Mouse (Mus musculus) right cerebral cortex, postnatal 10 days (tissue): ENCODE measurements at regions not wholly inside any gene's neighbourhood (a gene's known extent, or its start where the extent isn't known, plus 50 kb on each side); places are given as distances from the start of the nearest gene placed in this dataset.
A peak's percentile ranks its signal among the peaks of the same experiment; 100 is the strongest.

Experiments
- DNase-seq, 2 experiments: peaks; one replicate each; pipeline ENCODE4 v3.0.0; 2021; ENCODE audit warnings: low spot score in 2 of 2

- no peak for DNase-seq
These were observed 1351.9 kb upstream of the Zeb2 start for GRCm38 (mm10) chr2:46468936-46469629.

DNA sequence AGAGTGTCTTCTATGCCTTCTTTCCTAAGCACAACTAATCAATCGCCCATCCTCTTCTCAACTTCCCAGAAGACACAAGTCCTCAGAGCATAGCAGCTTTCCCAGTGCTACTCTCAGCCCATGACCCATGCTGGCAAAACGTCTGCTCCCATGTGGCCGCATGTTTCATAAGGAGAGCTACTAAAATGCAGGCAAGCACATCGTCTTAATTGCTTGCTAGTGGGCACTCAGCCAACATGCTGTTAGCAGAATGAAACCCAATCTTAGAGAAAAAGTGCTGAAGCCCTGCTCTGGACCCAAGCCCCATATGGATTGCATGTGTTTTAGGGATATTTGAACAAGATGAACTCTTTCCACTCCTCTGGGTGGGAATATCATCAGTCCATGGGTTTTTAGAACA is 1348.2 kb upstream of the Zeb2 start:
- DNase-seq: peak; percentile 27 to 33

DNA sequence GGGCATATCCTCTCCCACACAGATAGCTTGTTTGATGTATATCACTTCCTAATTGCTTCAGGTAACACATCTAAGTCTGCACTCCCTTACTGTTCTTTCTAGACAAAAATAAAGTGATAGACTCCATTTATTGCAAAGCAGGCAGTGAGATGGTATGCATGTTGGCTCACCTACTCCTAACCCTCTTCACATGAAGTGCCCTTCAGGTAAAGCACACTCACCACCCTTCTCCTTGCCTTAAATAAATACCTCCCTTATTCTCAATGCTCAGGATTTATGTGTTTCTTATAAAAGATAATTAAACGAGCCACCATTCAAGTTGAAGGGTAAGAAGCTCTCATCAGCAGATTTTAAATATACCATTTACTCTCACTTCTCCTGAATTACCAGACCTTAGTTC is 1347.7 kb upstream of the Zeb2 start:
- DNase-seq: no peak

DNA sequence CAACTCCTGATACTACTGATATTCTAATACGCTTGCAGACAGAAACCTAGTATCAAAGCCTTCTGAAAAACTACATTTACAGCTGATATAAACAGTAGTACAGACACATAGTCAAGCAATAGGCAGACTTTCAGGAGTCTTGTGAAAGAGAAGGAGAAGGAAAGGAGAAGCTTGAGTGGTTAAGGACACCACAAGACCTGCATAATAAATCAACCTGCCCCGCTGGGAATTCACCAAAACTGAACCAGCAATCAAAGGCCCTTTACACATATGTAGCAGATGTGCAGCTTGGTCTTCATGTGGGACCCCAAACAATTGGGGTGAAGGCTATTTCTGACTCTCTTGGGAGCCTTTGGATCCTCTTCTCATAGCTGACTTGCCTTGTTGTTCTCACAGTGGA is 1345.5 kb upstream of the Zeb2 start:
- DNase-seq: no peak

GRCm38 (mm10) chr2:46450698-46451097 is 1333.5 kb upstream of the Zeb2 start:
- no peak for DNase-seq

- no peak for DNase-seq
These were observed 1328.1 kb upstream of the Zeb2 start for GRCm38 (mm10) chr2:46445306-46445705.

DNA sequence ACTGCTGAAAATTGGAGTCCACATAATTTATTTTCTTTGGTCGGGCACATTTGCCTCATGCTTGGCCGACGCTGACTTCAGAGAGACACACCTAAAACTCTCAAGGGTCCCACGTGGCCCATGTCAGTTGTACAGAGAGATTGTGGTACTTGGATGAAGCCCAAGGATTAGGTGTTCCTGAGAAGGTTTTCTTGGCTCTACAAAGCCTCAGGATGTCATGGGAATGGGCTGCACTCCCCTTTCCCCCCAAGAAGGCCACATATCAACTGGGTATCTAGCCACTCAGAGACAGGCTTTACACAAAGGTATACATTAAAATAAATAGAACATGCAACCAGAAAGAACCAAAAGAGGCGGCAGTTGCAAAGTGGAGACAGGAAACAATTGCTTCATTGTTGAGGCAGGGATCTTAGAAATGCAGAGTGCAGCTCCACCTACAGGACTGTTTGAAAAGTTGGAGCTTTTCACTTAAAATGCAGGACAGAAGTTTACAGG is 1326.5 kb upstream of the Zeb2 start:
- DNase-seq: peak; percentile 62 to 68

DNA sequence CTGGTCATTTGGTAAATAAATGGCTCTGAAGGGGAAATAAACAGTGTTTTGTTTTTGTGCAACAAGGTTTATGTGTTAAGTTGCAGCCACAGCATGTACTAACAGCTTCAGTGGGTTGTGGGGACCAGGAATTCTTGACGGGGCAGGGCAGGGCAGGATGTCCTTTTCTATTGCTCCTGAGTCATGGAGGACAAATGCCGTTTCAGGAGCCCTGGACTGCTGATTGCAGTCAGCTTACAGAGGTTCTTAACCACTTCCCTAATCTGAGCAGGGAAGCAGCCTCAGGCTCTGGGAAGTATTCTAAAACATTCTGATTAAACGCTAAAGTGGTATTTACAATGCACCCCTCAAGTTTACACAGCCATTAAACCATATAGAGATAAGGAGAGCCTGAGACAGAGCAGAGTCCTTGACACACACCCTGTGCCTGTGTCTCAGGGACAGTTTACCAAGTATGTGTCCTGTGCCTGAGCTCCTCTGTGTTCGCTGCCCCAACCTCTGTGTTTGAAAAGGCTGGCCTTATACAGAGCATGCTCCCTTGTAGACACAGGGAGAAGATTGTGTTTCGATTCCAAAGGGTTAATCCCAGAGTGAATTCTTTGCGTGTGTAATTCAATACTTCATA is 1326.0 kb upstream of the Zeb2 start:
- no peak for DNase-seq

GRCm38 (mm10) chr2:46442576-46442975 is 1325.4 kb upstream of the Zeb2 start:
- no peak for DNase-seq

DNA sequence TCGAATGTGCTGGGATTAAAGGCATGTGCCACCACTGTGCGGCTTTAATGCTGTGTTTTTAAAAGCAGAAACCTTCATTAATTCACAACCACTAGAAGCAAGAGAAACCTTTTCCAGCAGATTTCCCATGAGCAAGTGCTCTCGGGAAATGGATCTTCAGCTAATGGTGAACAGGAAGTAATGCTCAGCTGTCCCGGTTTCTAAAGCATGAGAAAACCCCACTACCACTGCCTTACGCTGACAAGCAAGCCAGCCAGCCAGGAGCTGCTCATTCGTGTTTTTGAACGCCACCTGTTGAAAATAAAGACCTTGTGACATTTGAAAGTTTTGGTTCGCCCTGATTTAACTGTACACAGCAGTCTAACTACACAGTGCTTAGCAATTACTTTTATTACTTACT is 1324.7 kb upstream of the Zeb2 start:
- DNase-seq: no peak

- DNase-seq: no peak
These were observed 1324.2 kb upstream of the Zeb2 start for GRCm38 (mm10) chr2:46441348-46441747.

DNA sequence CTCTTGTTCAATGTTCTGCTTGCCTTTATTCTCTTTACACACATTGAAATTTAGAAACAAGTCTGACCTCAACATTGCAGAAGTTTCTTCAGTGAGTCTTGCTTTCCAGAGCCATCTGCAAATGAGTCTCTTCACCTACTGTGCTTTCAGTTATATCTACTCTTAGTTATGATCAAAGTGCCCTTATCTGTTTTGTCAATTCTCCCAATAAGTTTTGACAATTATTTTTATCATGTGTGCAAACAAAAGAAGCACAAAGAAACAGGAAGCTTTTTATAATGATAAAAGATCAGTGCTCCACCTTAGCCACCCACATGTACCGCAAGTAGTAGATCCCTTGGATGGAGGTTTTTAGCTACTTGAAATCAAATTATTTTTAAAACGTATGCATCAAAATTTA is 1322.8 kb upstream of the Zeb2 start:
- DNase-seq: no peak

- no peak for DNase-seq
These were observed 1301.1 kb upstream of the Zeb2 start for GRCm38 (mm10) chr2:46418281-46418680.

- no peak for DNase-seq
These were observed 1285.3 kb upstream of the Zeb2 start for GRCm38 (mm10) chr2:46402373-46403114.

GRCm38 (mm10) chr2:46394161-46394560 is 1277.0 kb upstream of the Zeb2 start:
- peak in 1 of 2 experiments; percentile 25 for DNase-seq

DNA sequence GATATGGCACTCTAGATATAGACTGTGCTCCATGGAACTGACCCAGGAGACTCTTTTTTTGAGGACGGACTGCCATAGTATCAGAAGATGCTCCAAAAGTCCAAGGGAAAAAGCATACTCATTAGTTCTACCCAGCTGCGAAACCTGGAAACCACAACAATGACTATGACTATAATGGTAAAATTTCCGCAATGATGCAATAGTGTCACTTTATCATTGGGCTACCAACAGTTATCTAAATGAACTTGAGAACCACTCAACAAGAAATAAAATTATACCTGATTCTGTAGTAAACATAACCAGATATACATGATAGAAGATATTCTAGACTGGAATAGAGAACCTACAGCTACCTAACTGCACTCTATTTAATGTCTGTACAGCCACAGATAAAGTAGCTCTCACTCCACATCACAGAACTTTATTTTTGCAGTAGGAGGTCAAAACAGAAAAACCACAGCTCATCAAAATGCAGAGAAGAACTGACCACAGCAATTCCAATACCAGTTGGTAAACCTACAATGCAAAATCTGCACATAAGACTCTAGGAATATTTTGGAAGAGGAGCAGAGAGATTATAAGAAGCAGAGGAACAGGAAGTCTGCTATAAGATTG is 1255.8 kb upstream of the Zeb2 start:
- no peak for DNase-seq

DNA sequence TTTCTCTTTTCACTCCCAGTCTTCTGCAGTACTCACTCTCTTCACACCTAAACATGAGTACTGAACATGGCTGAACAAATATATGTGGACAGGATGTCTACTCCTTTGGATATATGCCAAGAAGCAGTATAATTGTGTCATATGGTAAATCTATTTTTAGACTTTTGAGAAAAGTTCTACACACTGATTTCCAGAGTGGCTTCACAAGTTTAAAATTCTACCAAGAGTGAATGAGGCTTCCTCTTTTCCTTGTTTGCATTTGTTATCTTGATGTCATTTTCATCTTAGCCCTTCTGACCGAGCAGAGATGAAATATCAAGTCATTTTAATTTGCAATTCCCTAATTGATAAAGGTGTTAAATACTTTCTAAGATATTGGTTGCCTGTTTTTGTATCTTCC is 1254.6 kb upstream of the Zeb2 start:
- DNase-seq: no peak

DNA sequence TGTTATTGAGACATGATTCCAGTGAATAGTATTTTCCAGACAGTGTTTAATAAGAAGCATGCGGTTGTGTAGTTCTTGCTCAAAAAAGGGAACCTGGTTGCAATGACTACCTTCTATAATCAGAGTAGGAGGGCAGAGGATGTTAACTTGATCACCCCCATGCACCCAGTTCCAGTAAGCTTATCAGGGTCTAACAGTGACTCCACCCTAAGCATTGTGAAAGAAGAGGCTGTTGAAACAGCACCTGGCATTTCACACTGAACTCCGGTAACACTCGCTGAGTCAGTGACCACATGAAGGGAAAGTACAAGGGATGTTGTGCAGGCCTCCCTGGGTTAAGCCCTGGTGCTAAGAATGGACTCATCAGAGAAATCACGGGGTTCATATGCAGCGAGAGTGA is 1253.8 kb upstream of the Zeb2 start:
- DNase-seq: no peak

GRCm38 (mm10) chr2:46368882-46369281 is 1251.7 kb upstream of the Zeb2 start:
- no peak for DNase-seq

DNA sequence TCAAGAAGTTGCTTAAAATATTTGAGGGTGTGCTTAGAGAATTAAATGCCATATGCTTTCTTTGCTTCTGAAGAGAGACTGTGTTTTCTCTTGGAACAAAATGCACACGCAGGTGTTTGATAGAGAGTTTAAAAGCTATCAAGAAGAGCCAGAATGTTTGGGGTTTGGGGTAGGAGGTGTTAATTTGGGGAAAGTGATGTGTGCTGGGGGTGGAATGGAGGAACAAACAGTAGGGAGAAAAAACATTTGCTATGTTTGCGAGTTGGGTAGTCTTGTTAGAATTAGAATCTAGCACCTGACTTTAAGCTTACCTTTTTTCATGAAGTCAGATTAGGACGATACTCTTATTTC is 1248.9 kb upstream of the Zeb2 start:
- no peak for DNase-seq

GRCm38 (mm10) chr2:46365428-46366134 is 1248.4 kb upstream of the Zeb2 start:
- no peak for DNase-seq
